Mouse (Mus musculus) embryonic facial prominence, embryonic 10.5 days (tissue): ENCODE measurements at regions not wholly inside any gene's neighbourhood (a gene's known extent, or its start where the extent isn't known, plus 50 kb on each side); places are given as distances from the start of the nearest gene placed in this dataset.
"Not testable (repeated sequence)": the region's sequence is repeated elsewhere in the genome, so short reads cannot be mapped to it uniquely, and the experiment has no call there.

Source experiments
- DNase-seq: peaks from one replicate; pipeline ENCODE4 v3.0.0-alpha.2; 2017; ENCODE audit warnings: low spot score
- H3K27ac ChIP-seq: fragments of 300-500 bp; sonication (generic); replicated peaks from 2 replicates; pipeline ENCODE4 v1.5.1; 2016; ENCODE audit warnings: mild to moderate bottlenecking
- H3K27me3 ChIP-seq: fragments of 300-500 bp; sonication (generic); replicated peaks from 2 replicates; pipeline ENCODE4 v1.6.1; 2016; ENCODE audit warnings: low read depth, mild to moderate bottlenecking; ENCODE audit not compliant: poor library complexity, severe bottlenecking
- H3K36me3 ChIP-seq: fragments of 300-500 bp; sonication (generic); replicated peaks from 2 replicates; pipeline ENCODE4 v1.6.1; 2016; ENCODE audit warnings: mild to moderate bottlenecking, moderate library complexity
- H3K4me1 ChIP-seq: fragments of 300-500 bp; sonication (generic); 2 replicates; pipeline ENCODE4 v1.6.1; 2016
- H3K4me3 ChIP-seq: fragments of 300-500 bp; sonication (generic); 2 replicates; pipeline ENCODE4 v1.5.1; 2016; ENCODE audit warnings: mild to moderate bottlenecking, moderate library complexity
- H3K9me3 ChIP-seq: fragments of 300-500 bp; sonication (generic); 2 replicates; pipeline ENCODE4 v1.6.1; 2016; ENCODE audit warnings: mild to moderate bottlenecking
- WGBS: fragments of 180-500 bp; shearing (Covaris S2); methylation state at CpG from one replicate; pipeline ENCODE4 v1.1.7; 2016; 5-methylcytosine and 5-hydroxymethylcytosine counted together

DNA sequence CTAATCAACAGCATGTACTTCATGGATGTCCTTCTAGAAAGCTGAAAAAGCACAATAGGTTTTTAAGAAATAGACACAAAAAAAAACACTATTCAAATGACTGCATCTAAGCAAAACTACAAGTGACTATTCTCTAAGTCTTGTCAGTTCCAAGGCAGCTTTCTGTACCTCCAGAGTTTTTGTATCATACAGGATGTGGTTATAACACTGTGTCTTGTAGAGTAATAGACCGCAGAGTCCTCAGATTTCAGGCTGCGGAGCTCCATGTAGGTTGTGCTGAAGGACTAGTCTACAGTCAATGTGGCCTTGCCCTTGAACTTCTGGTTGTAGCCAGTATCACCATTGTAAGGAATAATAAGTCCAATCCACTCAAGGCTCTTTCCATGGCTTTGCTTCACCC lies 1137.7 kb upstream of the Zfp386 start:
- peaks cover 36% of the 10 kb centered on the region for H3K9me3 ChIP-seq

DNA sequence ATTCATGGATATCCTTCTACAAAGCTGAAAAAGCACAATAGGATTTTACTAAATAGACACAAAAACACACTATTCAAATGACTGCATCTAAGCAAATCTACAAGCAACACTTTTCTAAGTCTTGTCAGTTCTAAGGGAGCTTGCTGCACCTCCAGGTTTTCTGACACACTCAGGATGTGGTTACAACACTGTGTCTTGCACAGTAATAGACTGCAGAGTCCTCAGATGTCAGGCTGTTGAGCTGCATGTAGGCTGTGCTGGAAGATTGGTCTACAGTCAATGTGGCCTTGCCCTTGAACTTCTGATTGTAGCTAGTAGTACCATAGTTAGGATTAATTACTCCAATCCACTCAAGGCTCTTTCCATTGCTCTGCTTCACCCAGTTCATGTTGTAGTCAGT lies 1133.1 kb upstream of the Zfp386 start:
- not testable (repeated sequence) for H3K4me1 ChIP-seq, H3K4me3 ChIP-seq, H3K27ac ChIP-seq, DNase-seq, H3K36me3 ChIP-seq, H3K27me3 ChIP-seq
- H3K9me3 ChIP-seq = peaks cover 43% of the 10 kb centered on the region

More for the DNA sequence above, 1137.7 kb upstream of the Zfp386 start:
- H3K27ac ChIP-seq, H3K4me3 ChIP-seq, DNase-seq, H3K4me1 ChIP-seq, H3K36me3 ChIP-seq, H3K27me3 ChIP-seq: not testable (repeated sequence)
- 88% methylated on average over 2 of the region's 2 CpGs for WGBS

DNA sequence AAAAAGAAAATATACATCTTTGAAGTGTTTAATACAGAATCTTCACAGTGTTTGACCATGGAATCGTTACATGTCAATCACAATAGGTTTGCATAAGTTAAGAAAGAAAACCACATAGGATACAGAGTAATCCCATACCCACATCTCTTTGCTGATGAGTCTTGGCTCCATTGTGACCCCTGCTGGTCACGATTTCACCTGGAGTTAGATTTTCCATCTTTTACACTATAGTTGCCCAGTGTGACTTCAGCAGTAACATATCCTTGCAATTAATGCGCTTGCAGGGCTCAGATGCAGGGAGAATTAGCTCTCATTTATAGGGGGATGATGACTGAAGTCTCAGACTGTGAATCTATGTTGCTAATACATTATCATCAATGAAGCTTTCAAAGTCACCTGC lies 1119.8 kb upstream of the Zfp386 start:
- Histone ChIP-seq H3K4me1 (no peaks in the 10 kb centered on the region), H3K9me3 (peaks cover 53% of the 10 kb centered on the region), H3K27me3 (no peaks in the 10 kb centered on the region), H3K4me3 (no peak overlapping the region), H3K27ac (no peak overlapping the region), H3K36me3 (no peaks in the 10 kb centered on the region)
- DNase-seq = no peak
- 69% methylated on average over 3 of the region's 3 CpGs for WGBS

DNA sequence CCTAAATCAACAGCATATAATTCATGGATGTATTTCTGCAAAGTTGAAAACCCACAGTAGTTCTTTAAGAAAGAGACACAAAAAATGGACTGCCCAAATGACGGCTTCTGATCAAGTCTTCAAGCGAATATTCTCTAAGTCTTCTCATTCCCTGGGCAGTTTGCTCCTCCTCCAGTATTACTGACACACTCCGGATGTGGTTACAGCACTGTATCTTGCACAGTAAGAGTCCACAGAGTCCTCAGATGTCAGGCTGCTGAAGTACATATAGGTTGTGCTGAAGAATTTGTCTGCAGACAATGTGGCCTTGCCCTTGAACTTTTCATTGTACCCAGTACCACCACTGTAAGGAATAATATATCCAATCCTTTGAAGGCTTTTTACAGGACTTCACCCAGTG lies 1115.4 kb upstream of the Zfp386 start:
- 85% methylated on average over 3 of the region's 3 CpGs for WGBS
- no peak for DNase-seq

DNA sequence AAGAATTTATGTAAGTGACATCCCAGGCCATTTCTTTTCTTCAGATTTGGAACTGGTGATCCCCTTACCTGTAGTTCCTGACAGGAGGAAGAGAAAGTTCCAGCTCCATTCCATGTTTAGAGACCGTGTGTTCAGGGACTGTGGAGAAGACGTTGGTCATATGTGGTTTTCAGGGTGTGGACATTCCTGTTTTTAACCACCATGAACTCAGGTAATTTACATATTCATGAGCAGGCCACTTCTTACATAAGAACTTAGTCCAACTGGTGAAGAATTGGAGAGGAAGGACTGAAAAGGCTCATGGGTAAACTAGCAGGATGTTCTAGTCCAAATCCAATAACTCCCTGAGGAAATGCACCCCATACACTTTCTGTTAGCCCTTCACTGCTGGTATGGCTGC lies 1114.9 kb upstream of the Zfp386 start:
- Histone ChIP-seq H3K27me3 (no peaks in the 10 kb centered on the region), H3K9me3 (peaks cover 47% of the 10 kb centered on the region), H3K4me1 (no peaks in the 10 kb centered on the region), H3K4me3 (no peak overlapping the region), H3K27ac (no peak overlapping the region), H3K36me3 (no peaks in the 10 kb centered on the region)
- no peak for DNase-seq
- 77% methylated on average over 2 of the region's 2 CpGs for WGBS

More for the DNA sequence above, 1115.4 kb upstream of the Zfp386 start:
- H3K4me1 ChIP-seq = no peaks in the 10 kb centered on the region
- no peak overlapping the region for H3K4me3 ChIP-seq
- H3K27me3 ChIP-seq = no peaks in the 10 kb centered on the region
- H3K27ac ChIP-seq = no peak overlapping the region
- peaks cover 46% of the 10 kb centered on the region for H3K9me3 ChIP-seq
- H3K36me3 ChIP-seq = no peaks in the 10 kb centered on the region

DNA sequence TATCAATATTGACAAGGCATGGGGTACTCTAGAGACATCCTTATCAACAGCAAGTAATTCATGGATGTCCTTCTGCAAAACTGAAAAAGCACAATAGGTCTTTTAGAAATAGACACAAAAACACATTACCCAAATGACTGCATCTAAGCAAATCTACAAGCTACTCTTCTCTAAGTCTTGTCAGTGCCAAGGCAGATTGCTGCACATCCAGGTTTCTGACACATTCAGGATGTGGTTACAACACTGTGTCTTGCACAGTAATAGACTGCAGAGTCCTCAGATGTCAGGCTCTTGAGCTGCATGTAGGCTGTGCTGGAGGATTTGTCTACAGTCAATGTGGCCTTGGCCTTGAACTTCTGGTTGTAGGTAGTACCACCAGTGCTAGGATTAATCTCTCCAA lies 1110.7 kb upstream of the Zfp386 start:
- not testable (repeated sequence) for H3K27ac ChIP-seq, H3K4me3 ChIP-seq, DNase-seq, H3K36me3 ChIP-seq, H3K27me3 ChIP-seq, H3K4me1 ChIP-seq
- peaks cover 36% of the 10 kb centered on the region for H3K9me3 ChIP-seq

DNA sequence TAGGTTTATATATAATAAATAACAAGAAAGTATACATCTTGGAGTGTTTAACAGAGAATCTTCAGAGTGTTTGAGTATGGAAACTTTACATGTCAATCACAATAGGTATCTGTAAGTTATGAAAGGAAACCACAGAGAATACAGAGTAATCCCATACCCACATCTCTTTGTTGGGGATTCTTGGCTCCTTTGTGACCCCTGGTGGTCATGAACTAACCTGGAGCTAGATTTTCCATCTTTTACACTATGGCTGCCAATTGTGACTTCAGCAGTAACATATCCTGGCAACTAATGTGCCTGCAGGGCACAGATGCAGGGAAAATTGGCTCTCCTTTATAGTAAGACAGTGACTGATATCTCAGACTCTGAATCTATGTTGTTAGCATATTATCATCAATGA lies 1107.9 kb upstream of the Zfp386 start:
- Histone ChIP-seq H3K4me3 (no peak overlapping the region), H3K36me3 (no peaks in the 10 kb centered on the region), H3K9me3 (peaks cover 25% of the 10 kb centered on the region), H3K4me1 (no peaks in the 10 kb centered on the region), H3K27ac (no peak overlapping the region), H3K27me3 (no peaks in the 10 kb centered on the region)
- no peak for DNase-seq

DNA sequence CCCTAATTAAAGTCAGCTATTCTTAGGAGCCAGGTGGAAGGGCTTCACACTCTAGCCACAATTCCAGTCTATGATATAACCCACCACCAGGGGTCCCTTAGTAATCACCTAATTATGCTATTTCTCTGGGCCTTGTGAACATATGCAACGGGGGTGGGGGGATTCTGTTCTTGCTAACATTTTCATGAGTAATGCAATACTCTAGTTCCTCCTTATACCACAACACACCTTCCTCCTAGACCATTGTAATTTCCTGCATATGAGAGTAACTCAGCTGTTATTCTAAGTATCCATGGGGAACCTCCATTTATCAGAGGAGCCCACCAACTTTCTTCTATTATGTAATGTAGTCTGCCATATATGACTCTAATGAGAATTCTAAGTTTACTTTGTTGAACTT lies 1085.4 kb upstream of the Zfp386 start:
- 75% methylated on average over 1 of the region's 1 CpGs for WGBS
- no peak for DNase-seq
- no peaks in the 10 kb centered on the region for H3K4me1 ChIP-seq

DNA sequence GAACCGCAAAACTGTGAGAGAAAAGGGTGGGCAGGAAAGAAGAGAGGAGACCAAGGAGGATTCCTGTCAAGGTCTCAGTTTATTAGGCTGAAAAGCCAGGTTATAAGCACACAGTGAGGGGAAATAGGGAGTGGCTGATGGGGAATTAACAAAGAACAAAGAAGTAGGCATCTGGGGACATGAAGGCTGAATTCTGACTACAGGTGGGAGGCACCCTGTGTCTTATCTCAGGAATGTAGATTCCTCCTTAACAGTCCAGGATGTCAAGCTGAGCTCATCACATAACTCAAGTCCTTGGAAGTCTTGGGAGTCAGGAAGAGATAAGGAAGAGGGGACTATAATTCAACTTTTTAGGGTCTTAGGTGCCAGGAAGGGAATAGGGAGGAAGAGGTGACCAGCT lies 1083.3 kb upstream of the Zfp386 start:
- not testable (repeated sequence) for H3K36me3 ChIP-seq, H3K4me3 ChIP-seq, H3K4me1 ChIP-seq, DNase-seq, H3K27me3 ChIP-seq, H3K27ac ChIP-seq
- 91% methylated on average over 1 of the region's 1 CpGs for WGBS
- H3K9me3 ChIP-seq = peaks cover 38% of the 10 kb centered on the region

More for the DNA sequence above, 1085.4 kb upstream of the Zfp386 start:
- no peaks in the 10 kb centered on the region for H3K27me3 ChIP-seq
- no peaks in the 10 kb centered on the region for H3K36me3 ChIP-seq
- peaks cover 40% of the 10 kb centered on the region for H3K9me3 ChIP-seq
- no peak overlapping the region for H3K27ac ChIP-seq
- no peak overlapping the region for H3K4me3 ChIP-seq

DNA sequence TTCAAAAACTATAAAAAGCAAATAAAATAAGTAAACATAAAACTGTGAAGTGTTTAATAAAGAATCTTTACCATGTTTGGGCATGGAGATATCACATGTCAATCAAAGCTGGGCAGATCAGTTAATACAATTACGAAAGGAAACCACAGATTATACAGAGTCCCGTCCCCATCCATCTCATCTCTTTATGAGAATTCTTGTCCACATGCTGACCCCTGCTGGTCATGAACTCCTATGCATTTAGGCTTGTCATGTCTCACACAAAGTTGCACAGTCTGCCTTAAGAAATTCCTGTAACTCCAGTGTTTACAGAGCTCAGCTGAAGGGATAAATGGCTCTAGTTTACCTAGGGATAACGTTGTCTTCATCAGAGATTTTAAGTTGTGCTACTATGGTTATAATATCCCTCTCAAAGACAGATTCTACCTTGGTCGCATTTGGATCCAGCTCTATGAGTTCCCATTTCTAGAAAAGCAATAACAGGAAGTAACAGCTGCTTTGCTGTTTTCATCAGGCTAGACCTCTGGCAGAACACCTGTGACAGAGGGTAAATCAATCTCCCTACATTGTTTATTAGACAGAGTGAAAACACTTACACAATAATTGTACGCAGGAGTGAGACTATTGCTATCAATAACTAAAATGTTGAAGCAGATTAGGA lies 1065.9 kb upstream of the Zfp386 start:
- H3K36me3 ChIP-seq = no peaks in the 10 kb centered on the region
- H3K4me1 ChIP-seq = no peaks in the 10 kb centered on the region
- WGBS = 80% methylated on average over 5 of the region's 5 CpGs
- H3K9me3 ChIP-seq = peaks cover 13% of the 10 kb centered on the region; the same call in 1 of the 2 replicates
- DNase-seq = no peak
- no peaks in the 10 kb centered on the region for H3K27me3 ChIP-seq
- H3K4me3 ChIP-seq = no peak overlapping the region
- H3K27ac ChIP-seq = no peak overlapping the region

DNA sequence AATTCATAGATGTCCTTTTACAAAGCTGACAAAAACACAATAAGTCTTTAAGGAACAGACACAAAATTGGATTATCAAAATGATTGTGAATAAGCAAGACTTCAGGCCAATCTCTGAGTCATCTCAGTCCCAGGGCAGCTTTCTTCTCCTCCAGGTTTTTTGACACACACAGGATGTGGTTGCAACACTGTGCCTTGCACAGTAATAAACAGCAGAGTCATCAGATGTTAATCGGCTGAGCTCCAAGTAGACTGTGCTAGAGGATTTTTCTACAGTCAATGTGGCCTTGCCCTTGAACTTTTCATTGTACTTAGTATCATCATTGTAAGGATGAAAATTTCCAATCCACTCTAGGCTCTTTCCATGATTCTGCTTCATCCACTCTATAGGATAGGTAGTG lies 1056.6 kb upstream of the Zfp386 start:
- Histone ChIP-seq H3K4me3 (no peak overlapping the region), H3K9me3 (peaks cover 23% of the 10 kb centered on the region; the same call in 1 of the 2 replicates), H3K36me3 (no peaks in the 10 kb centered on the region), H3K4me1 (no peaks in the 10 kb centered on the region), H3K27me3 (no peaks in the 10 kb centered on the region), H3K27ac (no peak overlapping the region)
- no peak for DNase-seq
- 88% methylated on average over 1 of the region's 1 CpGs for WGBS

DNA sequence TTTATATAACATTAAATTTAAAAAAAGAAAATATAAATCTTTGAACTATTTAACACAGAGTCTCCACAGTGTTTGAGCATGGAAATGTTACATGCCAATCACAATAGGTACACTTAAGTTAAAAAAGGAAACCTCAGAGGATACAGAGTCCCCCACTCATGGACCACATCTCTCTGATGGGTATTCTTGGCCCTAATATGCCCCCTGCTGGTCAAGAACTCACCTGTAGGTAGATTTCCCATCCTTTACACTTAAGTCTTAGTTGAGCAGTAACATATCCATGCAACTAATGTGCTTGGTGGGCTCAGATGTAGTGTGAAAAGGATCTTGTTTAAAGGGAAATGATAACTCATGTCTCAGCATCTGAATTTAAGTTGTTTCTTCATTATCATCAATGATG lies 1050.7 kb upstream of the Zfp386 start:
- Histone ChIP-seq H3K9me3 (peaks cover 14% of the 10 kb centered on the region; the same call in 1 of the 2 replicates), H3K27me3 (no peaks in the 10 kb centered on the region), H3K36me3 (no peaks in the 10 kb centered on the region), H3K27ac (no peak overlapping the region), H3K4me3 (no peak overlapping the region), H3K4me1 (no peaks in the 10 kb centered on the region)
- DNase-seq = no peak

DNA sequence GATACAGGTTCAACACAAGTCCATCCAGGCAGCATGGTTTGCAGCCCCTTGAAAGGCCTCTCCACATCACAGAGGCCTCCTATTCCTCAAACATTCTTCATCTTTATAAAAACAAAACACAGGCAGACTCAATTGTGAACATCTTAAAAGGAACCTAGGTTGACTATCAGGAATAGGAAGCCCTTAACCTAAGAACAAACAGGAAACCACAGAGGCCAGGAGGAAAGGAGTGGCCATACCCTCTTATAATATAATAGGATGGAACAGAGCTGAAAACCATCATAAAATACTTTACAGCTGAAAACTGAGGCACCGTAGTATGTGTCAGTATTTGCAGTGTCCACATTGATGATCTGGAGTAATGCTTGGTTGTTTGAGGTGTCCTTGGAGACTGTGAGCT lies 1044.4 kb upstream of the Zfp386 start:
- no peak overlapping the region for H3K4me3 ChIP-seq
- H3K9me3 ChIP-seq = 0 out of 2 replicates have a peak, but pooled peaks cover 7% of the 10 kb centered on the region
- H3K36me3 ChIP-seq = no peaks in the 10 kb centered on the region
- WGBS = 92% methylated on average over 1 of the region's 1 CpGs
- no peaks in the 10 kb centered on the region for H3K4me1 ChIP-seq
- no peak overlapping the region for H3K27ac ChIP-seq
- DNase-seq = no peak
- H3K27me3 ChIP-seq = no peaks in the 10 kb centered on the region

DNA sequence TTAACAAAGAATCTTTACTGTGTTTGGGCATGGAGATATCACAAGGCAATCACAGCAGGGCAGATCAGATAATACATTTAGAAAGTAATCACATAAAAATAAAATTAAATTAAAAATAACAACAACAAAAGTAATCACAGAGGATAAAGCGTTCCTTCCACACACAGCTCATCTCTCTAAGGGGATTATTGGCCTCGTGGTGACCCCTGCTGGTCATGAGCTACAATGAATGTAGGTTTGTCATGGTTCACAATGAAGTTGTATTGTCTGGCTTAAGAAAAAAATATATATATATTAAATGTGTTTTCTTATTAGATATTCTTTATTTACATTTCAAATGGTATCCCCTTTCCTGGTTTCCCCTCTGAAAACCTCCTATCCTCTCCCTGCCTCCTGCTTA lies 1039.1 kb upstream of the Zfp386 start:
- DNase-seq = no peak
- Histone ChIP-seq H3K9me3 (peaks cover 17% of the 10 kb centered on the region), H3K4me1 (no peaks in the 10 kb centered on the region), H3K4me3 (no peak overlapping the region), H3K27ac (no peak overlapping the region), H3K27me3 (no peaks in the 10 kb centered on the region), H3K36me3 (no peaks in the 10 kb centered on the region)
- WGBS = 56% methylated on average over 2 of the region's 2 CpGs
